Mouse (Mus musculus) MN1 (cell line): ENCODE data around the gene 1700030K09Rik.

ENCODE experiments used
- DNase-seq: peaks from one replicate; pipeline ENCODE4 v3.0.0-alpha.2; 2016; ENCODE audit warnings: low spot score

1700030K09Rik gene

GRCm38 (mm10) chr8:72504637-72505314 lies 61.1 kb downstream of the 1700030K09Rik start:
- DNase-seq: no peak

GRCm38 (mm10) chr8:72507505-72507904 lies 63.8 kb downstream of the 1700030K09Rik start:
- no peak for DNase-seq
